Mouse (Mus musculus) kidney, adult 2 months (tissue): ENCODE measurements around the gene Otud1. TPM values are rescaled to one million over a fixed set of nuclear protein-coding genes. Genes with fewer than 3 reads are reported as not detected.

ENCODE experiments used
- DNase-seq: peaks from one replicate; pipeline ENCODE4 v3.0.0; 2021
- H3K27ac ChIP-seq: fragments of 200-500 bp; 2 replicates; pipeline ENCODE4 v1.5.1; 2012; ENCODE audit warnings: low read depth, low read length, control low read depth, inconsistent platforms; ENCODE audit not compliant: insufficient read depth
- H3K27me3 ChIP-seq: fragments of 200-500 bp; replicated peaks from 2 replicates; pipeline ENCODE4 v1.6.1; 2012; ENCODE audit warnings: mild to moderate bottlenecking, moderate library complexity, low read length, inconsistent platforms; ENCODE audit not compliant: control insufficient read depth, insufficient read depth
- H3K36me3 ChIP-seq: fragments of 200-500 bp; 2 replicates; pipeline ENCODE4 v1.6.1; 2012; ENCODE audit warnings: mild to moderate bottlenecking, moderate library complexity, low read length, inconsistent platforms; ENCODE audit not compliant: control insufficient read depth, insufficient read depth
- H3K4me1 ChIP-seq: fragments of 200-500 bp; 2 replicates; pipeline ENCODE4 v1.6.1; 2011; ENCODE audit warnings: low read length; ENCODE audit not compliant: control insufficient read depth, insufficient read depth
- H3K4me3 ChIP-seq: fragments of 200-500 bp; 2 replicates; pipeline ENCODE4 v1.5.1; 2011; ENCODE audit warnings: mild to moderate bottlenecking, low read depth, low read length, control low read depth; ENCODE audit not compliant: insufficient read depth
- CTCF ChIP-seq: fragments of 200-500 bp; conservative IDR thresholded peaks from 2 replicates; pipeline ENCODE4 v1.5.1; 2011; ENCODE audit warnings: low read depth, mild to moderate bottlenecking, control low read depth, low read length, moderate library complexity, mixed read lengths; ENCODE audit not compliant: insufficient read depth, insufficient read length
- POLR2A ChIP-seq: fragments of 200-500 bp; IDR thresholded peaks from one replicate; pipeline ENCODE4 v1.6.1; 2011; ENCODE audit warnings: low read depth, low read length, control low read depth
- WGBS: fragments of 180-500 bp; shearing (Covaris S2); methylation state at CpG from one replicate; pipeline ENCODE4 v1.1.7; 2018; 5-methylcytosine and 5-hydroxymethylcytosine counted together
- polyA plus RNA-seq: library from polyadenylated mRNA; depleted of rRNA; stranded (reverse); fragments of >200 nt; gene quantifications from 2 replicates; pipeline ENCODE4 v1.2.3, GENCODE M21; 2012; rRNA removed

The Otud1 gene
- 5.2 and 6.1 TPM in 2 replicates for polyA plus RNA-seq

GRCm38 (mm10) chr2:19657158-19657874, at the start of gene Otud1:
TSS of gene Otud1 (plus strand) at chr2:19657752.
- Histone ChIP-seq H3K27ac (peak within 1 kb of the TSS; percentile 87), H3K36me3 (no peaks in the 10 kb centered on the region), H3K4me1 (no peaks in the 10 kb centered on the region; the same call in 1 of the 2 replicates), H3K4me3 (peak within 1 kb of the TSS; percentile 83), H3K27me3 (no peaks in the 10 kb centered on the region)
- DNase-seq, result peak; percentile 99
- TF ChIP-seq POLR2A, result peak; percentile 50
- TF ChIP-seq CTCF, result no peak
- WGBS, result under 1% methylated on average over 62 of the region's 62 CpGs

GRCm38 (mm10) chr2:19607852-19608251, 49.7 kb upstream of the Otud1 start:
- Histone ChIP-seq H3K27me3 (no peaks in the 10 kb centered on the region), H3K36me3 (no peaks in the 10 kb centered on the region), H3K4me3 (no peak overlapping the region), H3K4me1 (no peaks in the 10 kb centered on the region), H3K27ac (no peak overlapping the region)
- 83% methylated on average over 1 of the region's 1 CpGs for WGBS
- TF ChIP-seq CTCF (no peak), POLR2A (no peak)
- no peak for DNase-seq

GRCm38 (mm10) chr2:19608410-19609073, 49.0 kb upstream of the Otud1 start:
- H3K27ac ChIP-seq, result no peak overlapping the region
- H3K36me3 ChIP-seq, result no peaks in the 10 kb centered on the region
- no peaks in the 10 kb centered on the region for H3K4me1 ChIP-seq
- no peak overlapping the region for H3K4me3 ChIP-seq
- no peaks in the 10 kb centered on the region for H3K27me3 ChIP-seq
- TF ChIP-seq CTCF (no peak), POLR2A (no peak)
- no peak for DNase-seq
- 74% methylated on average over 3 of the region's 3 CpGs for WGBS

GRCm38 (mm10) chr2:19622041-19622440, 35.5 kb upstream of the Otud1 start:
- 100% methylated on average over 1 of the region's 1 CpGs for WGBS
- no peak for DNase-seq
- H3K4me1 ChIP-seq, result no peaks in the 10 kb centered on the region
- no peaks in the 10 kb centered on the region for H3K36me3 ChIP-seq
- TF ChIP-seq CTCF (no peak), POLR2A (no peak)
- H3K4me3 ChIP-seq, result no peak overlapping the region
- H3K27me3 ChIP-seq, result no peaks in the 10 kb centered on the region; the same call in 1 of the 2 replicates
- H3K27ac ChIP-seq, result no peak overlapping the region

GRCm38 (mm10) chr2:19627044-19627443, 30.5 kb upstream of the Otud1 start:
- DNase-seq, result no peak

GRCm38 (mm10) chr2:19627920-19628608, 29.5 kb upstream of the Otud1 start:
- Histone ChIP-seq H3K4me1 (no peaks in the 10 kb centered on the region), H3K4me3 (no peak overlapping the region), H3K27me3 (no peaks in the 10 kb centered on the region; the same call in 1 of the 2 replicates), H3K36me3 (no peaks in the 10 kb centered on the region), H3K27ac (no peak overlapping the region)
- TF ChIP-seq CTCF (no peak), POLR2A (no peak)
- no peak for DNase-seq
- 82% methylated on average over 4 of the region's 4 CpGs for WGBS

More at GRCm38 (mm10) chr2:19627044-19627443, 30.5 kb upstream of the Otud1 start:
- no peaks in the 10 kb centered on the region for H3K36me3 ChIP-seq
- H3K27me3 ChIP-seq, result no peaks in the 10 kb centered on the region; the same call in 1 of the 2 replicates
- no peak overlapping the region for H3K4me3 ChIP-seq
- H3K27ac ChIP-seq, result no peak overlapping the region
- TF ChIP-seq CTCF, result no peak
- no peak for TF ChIP-seq POLR2A
- 73% methylated on average over 6 of the region's 6 CpGs for WGBS
- no peaks in the 10 kb centered on the region for H3K4me1 ChIP-seq
